Mouse (Mus musculus) forebrain, embryonic 13.5 days (tissue): Measurements from ENCODE around the gene Dctn1. TPM values are rescaled to one million over a fixed set of nuclear protein-coding genes. Genes with fewer than 3 reads are reported as not detected.
"Not testable (repeated sequence)": the region's sequence is repeated elsewhere in the genome, so short reads cannot be mapped to it uniquely, and the experiment has no call there.

Source experiments
- ATAC-seq: fragments of 200-750 bp; cut with Nextera tagmentation; 2 replicates; pipeline ENCODE4 v1.8.0; 2017
- H3K27ac ChIP-seq: fragments of 300-500 bp; sonication (generic); 2 replicates; pipeline ENCODE4 v1.5.1; 2015; ENCODE audit warnings: inconsistent platforms, mild to moderate bottlenecking, moderate library complexity
- H3K27me3 ChIP-seq: fragments of 300-500 bp; sonication (generic); 2 replicates; pipeline ENCODE4 v1.6.1; 2015; ENCODE audit warnings: mild to moderate bottlenecking, inconsistent platforms
- H3K36me3 ChIP-seq: fragments of 300-500 bp; sonication (generic); 2 replicates; pipeline ENCODE4 v1.6.1; 2015; ENCODE audit warnings: mild to moderate bottlenecking, inconsistent platforms; ENCODE audit not compliant: poor library complexity, severe bottlenecking
- H3K4me1 ChIP-seq: fragments of 300-500 bp; sonication (generic); 2 replicates; pipeline ENCODE4 v1.6.1; 2015; ENCODE audit warnings: inconsistent platforms
- H3K4me2 ChIP-seq: fragments of 300-500 bp; sonication (generic); 2 replicates; pipeline ENCODE4 v1.6.1; 2015; ENCODE audit warnings: inconsistent platforms, mild to moderate bottlenecking, moderate library complexity
- H3K4me3 ChIP-seq: fragments of 300-500 bp; sonication (generic); 2 replicates; pipeline ENCODE4 v1.5.1; 2015; ENCODE audit warnings: mild to moderate bottlenecking, inconsistent platforms
- H3K9ac ChIP-seq: fragments of 300-500 bp; sonication (generic); 2 replicates; pipeline ENCODE4 v1.6.1; 2015; ENCODE audit warnings: mild to moderate bottlenecking, inconsistent platforms
- H3K9me3 ChIP-seq: fragments of 300-500 bp; sonication (generic); replicated peaks from 2 replicates; pipeline ENCODE4 v1.6.1; 2016; ENCODE audit warnings: inconsistent platforms
- WGBS: fragments of 180-500 bp; shearing (Covaris S2); methylation state at CpG from one replicate; pipeline ENCODE4 v1.1.7; 2015; 5-methylcytosine and 5-hydroxymethylcytosine counted together
- polyA plus RNA-seq: library from polyadenylated mRNA; unstranded; fragments of >200 nt; fragmentation: Nextera tagmentation; extraction: Ambion mirVana; gene quantifications from 2 replicates; pipeline ENCODE4 v1.2.1, GENCODE M21; 2015

Gene Dctn1
- polyA plus RNA-seq, 1 experiment from 2014 or later = 108 TPM

- H3K27ac ChIP-seq = peak within 1 kb of the TSS; percentile 19; the same call in 1 of the 2 replicates
- H3K27me3 ChIP-seq = peaks cover 15% of the 10 kb centered on the region
- peak within 1 kb of the TSS; percentile 73 for H3K9ac ChIP-seq
- peaks cover 19% of the 10 kb centered on the region for H3K36me3 ChIP-seq
- H3K4me1 ChIP-seq = peaks cover 32% of the 10 kb centered on the region
- WGBS = under 1% methylated on average over 32 of the region's 32 CpGs
- H3K9me3 ChIP-seq = no peaks in the 10 kb centered on the region
- peak within 1 kb of the TSS; percentile 84 for H3K4me2 ChIP-seq
- peak; percentile 96 for ATAC-seq
- H3K4me3 ChIP-seq = peak within 1 kb of the TSS; percentile 60
Observed at GRCm38 (mm10) chr6:83156259-83156684, 9.4 kb upstream of the Dctn1 start, which contains the start of the genes Wdr54 and 1700003E16Rik. TSS of gene Wdr54 (minus strand) at chr6:83156397. TSS of gene 1700003E16Rik (plus strand) at chr6:83156404.

DNA sequence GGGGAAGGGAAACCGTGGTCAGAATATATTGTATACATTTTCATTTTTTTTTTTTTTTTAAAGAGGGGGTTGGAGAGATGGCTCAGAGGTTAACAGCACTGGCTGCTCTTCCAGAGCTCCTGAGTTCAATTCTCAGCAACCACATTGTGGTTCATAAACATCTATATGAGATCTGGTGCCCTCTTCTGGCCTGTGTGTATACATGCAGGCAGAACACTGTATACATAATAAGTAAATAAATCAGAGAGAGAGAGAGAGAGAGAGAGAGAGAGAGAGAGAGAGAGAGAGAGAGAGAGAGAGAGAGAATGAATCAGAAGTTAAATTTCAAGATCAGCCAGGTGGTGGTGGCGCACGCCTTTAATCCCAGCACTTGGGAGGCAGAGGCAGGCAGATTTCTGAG, 6.3 kb upstream of the Dctn1 start:
- H3K9me3 ChIP-seq, H3K9ac ChIP-seq, ATAC-seq, H3K36me3 ChIP-seq, H3K27ac ChIP-seq, H3K4me3 ChIP-seq, H3K4me2 ChIP-seq: not testable (repeated sequence)
- Histone ChIP-seq H3K4me1 (peaks cover 35% of the 10 kb centered on the region), H3K27me3 (peaks cover 47% of the 10 kb centered on the region)
- 20% methylated on average over 3 of the region's 3 CpGs for WGBS

- H3K4me3 ChIP-seq = peak overlapping the region; percentile 23
- no peak overlapping the region for H3K9ac ChIP-seq
- ATAC-seq = no peak
- H3K9me3 ChIP-seq = no peaks in the 10 kb centered on the region
- H3K27me3 ChIP-seq = peaks cover 47% of the 10 kb centered on the region
- H3K27ac ChIP-seq = no peak overlapping the region
- 7% methylated on average over 19 of the region's 19 CpGs for WGBS
- H3K4me1 ChIP-seq = peaks cover 25% of the 10 kb centered on the region
- peak overlapping the region; percentile 47 for H3K4me2 ChIP-seq
- H3K36me3 ChIP-seq = no peaks in the 10 kb centered on the region
Observed at GRCm38 (mm10) chr6:83161442-83161841, 4.3 kb upstream of the Dctn1 start.

DNA sequence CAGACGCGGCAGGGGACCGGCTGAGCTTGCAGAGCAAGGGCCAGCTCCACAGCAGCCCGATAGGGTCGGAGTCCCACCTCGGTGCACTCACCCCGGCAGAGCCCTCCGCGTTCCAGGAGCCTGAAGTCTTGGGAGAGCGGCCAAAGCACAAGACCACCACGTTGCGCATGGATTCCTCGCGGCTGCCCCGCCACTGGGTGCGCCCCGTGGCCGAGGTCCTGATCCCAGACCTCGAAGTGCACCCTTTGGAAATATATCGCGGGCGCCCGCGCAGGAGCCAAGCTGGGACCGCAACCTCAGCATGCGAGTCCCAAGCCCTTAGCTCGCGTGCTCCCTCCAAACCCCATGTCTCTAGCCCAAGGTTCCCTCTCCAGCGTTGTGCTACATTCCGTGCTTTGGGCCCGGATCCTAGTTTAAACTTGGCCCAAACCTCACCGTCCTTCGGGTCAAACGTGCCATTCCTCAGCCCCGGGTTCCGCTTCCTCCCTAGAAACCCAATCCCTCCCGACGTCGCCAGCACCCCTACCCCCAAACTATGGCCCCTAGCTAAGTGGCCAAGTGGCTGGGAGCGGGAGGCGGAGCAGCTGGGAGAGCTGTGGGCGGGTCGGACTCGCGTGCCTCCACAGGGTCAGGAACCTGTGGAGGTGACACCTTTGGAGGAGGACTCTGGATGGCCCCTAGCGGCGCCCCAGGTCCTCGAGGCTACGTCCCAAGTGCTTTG, 3.6 kb upstream of the Dctn1 start:
- H3K9ac ChIP-seq = no peak overlapping the region; the same call in 1 of the 2 replicates
- no peaks in the 10 kb centered on the region for H3K9me3 ChIP-seq
- WGBS = 1% methylated on average over 49 of the region's 49 CpGs
- H3K27ac ChIP-seq = no peak overlapping the region
- no peaks in the 10 kb centered on the region for H3K36me3 ChIP-seq
- H3K4me2 ChIP-seq = peak overlapping the region; percentile 47
- peaks cover 28% of the 10 kb centered on the region for H3K4me1 ChIP-seq
- H3K4me3 ChIP-seq = peak overlapping the region; percentile 23
- ATAC-seq = no peak
- peaks cover 47% of the 10 kb centered on the region for H3K27me3 ChIP-seq

GRCm38 (mm10) chr6:83162701-83163100, 3.0 kb upstream of the Dctn1 start:
- H3K9ac ChIP-seq = no peak overlapping the region; the same call in 1 of the 2 replicates

GRCm38 (mm10) chr6:83165026-83165606, 604 bp upstream of the Dctn1 start:
- H3K4me3 ChIP-seq = peak overlapping the region; percentile 84
- no peaks in the 10 kb centered on the region for H3K9me3 ChIP-seq
- H3K27me3 ChIP-seq = peaks cover 44% of the 10 kb centered on the region
- peak; percentile 64 for ATAC-seq
- WGBS = under 1% methylated on average over 6 of the region's 6 CpGs
- peak overlapping the region; percentile 93 for H3K9ac ChIP-seq
- H3K36me3 ChIP-seq = 0 out of 2 replicates have a peak, but pooled peaks cover 3% of the 10 kb centered on the region
- H3K4me2 ChIP-seq = peak overlapping the region; percentile 81
- H3K4me1 ChIP-seq = peaks cover 41% of the 10 kb centered on the region
- peak overlapping the region; percentile 48 for H3K27ac ChIP-seq

More at GRCm38 (mm10) chr6:83162701-83163100, 3.0 kb upstream of the Dctn1 start:
- peak overlapping the region; percentile 47 for H3K4me2 ChIP-seq
- 0% methylated on average over 8 of the region's 8 CpGs for WGBS
- peaks cover 34% of the 10 kb centered on the region for H3K4me1 ChIP-seq
- no peak for ATAC-seq
- peaks cover 47% of the 10 kb centered on the region for H3K27me3 ChIP-seq
- H3K36me3 ChIP-seq = no peaks in the 10 kb centered on the region
- peak overlapping the region; percentile 23 for H3K4me3 ChIP-seq
- H3K9me3 ChIP-seq = no peaks in the 10 kb centered on the region
- no peak overlapping the region for H3K27ac ChIP-seq

DNA sequence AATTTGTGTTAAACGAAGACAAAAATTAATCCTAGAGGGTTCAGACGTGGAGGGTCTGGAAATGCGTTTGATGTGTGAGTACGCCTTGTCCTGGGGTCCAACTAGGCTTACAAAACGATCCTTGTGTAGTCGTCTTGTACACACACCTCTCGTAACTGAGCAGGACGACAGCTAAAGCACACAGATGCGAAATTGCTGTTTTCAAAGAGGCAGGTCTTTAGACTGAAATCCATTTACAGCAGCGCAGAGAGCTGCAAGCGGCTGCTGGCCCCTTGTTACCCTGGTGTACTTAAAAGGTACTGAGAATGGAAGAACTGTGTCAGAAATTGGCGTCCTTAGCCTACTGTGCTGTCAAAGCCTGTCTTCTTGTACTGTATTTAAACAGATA, 517 bp downstream of the Dctn1 start:
- under 1% methylated on average over 12 of the region's 12 CpGs for WGBS

GRCm38 (mm10) chr6:83169872-83170271, 4.2 kb downstream of the Dctn1 start:
- no peaks in the 10 kb centered on the region for H3K9me3 ChIP-seq
- H3K4me2 ChIP-seq = no peak overlapping the region
- H3K27ac ChIP-seq = no peak overlapping the region
- no peak overlapping the region for H3K4me3 ChIP-seq
- ATAC-seq = no peak
- H3K9ac ChIP-seq = no peak overlapping the region
- H3K27me3 ChIP-seq = no peaks in the 10 kb centered on the region
- 91% methylated on average over 5 of the region's 5 CpGs for WGBS
- H3K36me3 ChIP-seq = peaks cover 9% of the 10 kb centered on the region; the same call in 1 of the 2 replicates
- H3K4me1 ChIP-seq = peaks cover 51% of the 10 kb centered on the region

More for the DNA sequence above, 517 bp downstream of the Dctn1 start:
- peak overlapping the region; percentile 82 for H3K27ac ChIP-seq
- peak; percentile 8; the same call in 1 of the 2 replicates for ATAC-seq
- no peaks in the 10 kb centered on the region for H3K9me3 ChIP-seq
- H3K27me3 ChIP-seq = peaks cover 32% of the 10 kb centered on the region
- H3K4me2 ChIP-seq = peak overlapping the region; percentile 81
- peak overlapping the region; percentile 84 for H3K4me3 ChIP-seq
- H3K9ac ChIP-seq = peak overlapping the region; percentile 93
- H3K4me1 ChIP-seq = peaks cover 47% of the 10 kb centered on the region
- H3K36me3 ChIP-seq = 0 out of 2 replicates have a peak, but pooled peaks cover 3% of the 10 kb centered on the region

GRCm38 (mm10) chr6:83171063-83171462, 5.3 kb downstream of the Dctn1 start:
- no peak for ATAC-seq
- Histone ChIP-seq H3K9me3 (no peaks in the 10 kb centered on the region), H3K27ac (no peak overlapping the region), H3K36me3 (peaks cover 11% of the 10 kb centered on the region; the same call in 1 of the 2 replicates), H3K27me3 (no peaks in the 10 kb centered on the region), H3K4me3 (no peak overlapping the region), H3K9ac (no peak overlapping the region), H3K4me2 (peak overlapping the region; percentile 40), H3K4me1 (peaks cover 46% of the 10 kb centered on the region)
- WGBS = 84% methylated on average over 5 of the region's 5 CpGs

DNA sequence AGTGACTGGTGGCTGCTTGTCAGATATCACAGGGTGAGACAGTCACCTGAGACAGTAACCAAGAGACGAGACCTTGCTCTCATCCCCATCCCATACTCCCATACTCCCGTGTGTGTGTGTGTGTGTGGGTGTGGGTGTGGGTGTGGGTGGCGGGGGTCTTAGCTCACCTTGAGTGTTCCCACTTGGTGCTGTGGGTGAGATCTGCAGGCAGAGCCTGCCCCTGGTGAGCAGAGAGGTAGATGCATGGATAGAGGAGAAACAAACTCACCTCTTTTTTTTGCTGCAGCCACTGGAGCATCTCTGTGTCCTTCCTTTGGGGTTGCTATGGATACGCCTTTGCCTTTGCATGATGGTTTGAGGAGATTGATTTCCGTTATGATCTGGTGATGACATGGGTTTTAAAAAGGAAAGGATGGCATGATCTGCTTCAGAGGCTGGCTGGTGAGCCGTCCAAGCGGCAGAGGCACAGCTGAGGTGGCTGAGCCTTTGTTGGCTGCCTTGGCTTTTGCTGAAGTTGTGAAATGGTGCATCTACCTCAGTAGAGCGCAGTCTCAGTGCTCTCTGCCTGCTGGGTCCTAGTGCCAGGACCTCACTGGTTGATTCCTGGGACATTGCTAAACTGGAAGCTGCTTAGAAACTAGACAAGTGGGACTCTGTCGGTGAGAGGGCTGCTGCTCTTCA, 6.7 kb downstream of the Dctn1 start:
- peak overlapping the region; percentile 40 for H3K4me2 ChIP-seq
- H3K9ac ChIP-seq = peak overlapping the region; percentile 50
- peak overlapping the region; percentile 17 for H3K27ac ChIP-seq
- peaks cover 35% of the 10 kb centered on the region for H3K4me1 ChIP-seq
- WGBS = 60% methylated on average over 9 of the region's 9 CpGs
- H3K36me3 ChIP-seq = peaks cover 11% of the 10 kb centered on the region; the same call in 1 of the 2 replicates
- no peaks in the 10 kb centered on the region for H3K27me3 ChIP-seq
- H3K9me3 ChIP-seq = no peaks in the 10 kb centered on the region
- H3K4me3 ChIP-seq = peak overlapping the region; percentile 21
- ATAC-seq = peak; percentile 62; the same call in 1 of the 2 replicates

DNA sequence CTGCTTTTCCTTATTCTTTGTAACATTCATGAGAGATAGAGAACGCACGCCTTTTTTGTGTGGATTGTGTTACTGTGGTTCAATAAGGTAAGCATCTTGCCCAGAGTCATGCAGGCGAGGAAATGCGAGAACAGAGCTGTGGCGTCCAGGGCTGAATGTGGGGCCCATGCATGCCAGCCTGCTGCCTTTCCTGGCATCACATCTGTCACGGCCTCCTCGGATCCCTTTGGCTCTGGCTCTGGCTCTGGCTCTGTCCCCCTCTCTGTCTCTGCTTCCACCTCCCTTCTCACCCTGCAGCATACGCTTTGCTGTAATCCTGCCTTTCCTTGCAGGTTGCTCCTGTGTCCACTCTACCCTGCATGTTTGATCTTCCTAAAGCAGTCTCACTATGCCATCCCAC, 10.3 kb downstream of the Dctn1 start:
- H3K9ac ChIP-seq = peak overlapping the region; percentile 37; the same call in 1 of the 2 replicates
- no peak overlapping the region for H3K4me3 ChIP-seq
- H3K4me1 ChIP-seq = peaks cover 33% of the 10 kb centered on the region
- H3K27me3 ChIP-seq = no peaks in the 10 kb centered on the region
- WGBS = 81% methylated on average over 8 of the region's 8 CpGs
- no peak overlapping the region for H3K4me2 ChIP-seq
- no peak overlapping the region for H3K27ac ChIP-seq
- H3K9me3 ChIP-seq = no peaks in the 10 kb centered on the region
- no peak for ATAC-seq
- H3K36me3 ChIP-seq = peaks cover 8% of the 10 kb centered on the region; the same call in 1 of the 2 replicates
